Mouse (Mus musculus) c-Kit-positive CD71-positive TER-119-positive erythroid progenitor cells, embryonic 14.5 days (primary cell): ENCODE measurements at regions not wholly inside any gene's neighbourhood (a gene's known extent, or its start where the extent isn't known, plus 50 kb on each side); places are given as distances from the start of the nearest gene placed in this dataset.

Experiments used
- DNase-seq: peaks from one replicate; pipeline ENCODE4 v3.0.0-alpha.2; 2013; ENCODE audit warnings: low spot score

DNA sequence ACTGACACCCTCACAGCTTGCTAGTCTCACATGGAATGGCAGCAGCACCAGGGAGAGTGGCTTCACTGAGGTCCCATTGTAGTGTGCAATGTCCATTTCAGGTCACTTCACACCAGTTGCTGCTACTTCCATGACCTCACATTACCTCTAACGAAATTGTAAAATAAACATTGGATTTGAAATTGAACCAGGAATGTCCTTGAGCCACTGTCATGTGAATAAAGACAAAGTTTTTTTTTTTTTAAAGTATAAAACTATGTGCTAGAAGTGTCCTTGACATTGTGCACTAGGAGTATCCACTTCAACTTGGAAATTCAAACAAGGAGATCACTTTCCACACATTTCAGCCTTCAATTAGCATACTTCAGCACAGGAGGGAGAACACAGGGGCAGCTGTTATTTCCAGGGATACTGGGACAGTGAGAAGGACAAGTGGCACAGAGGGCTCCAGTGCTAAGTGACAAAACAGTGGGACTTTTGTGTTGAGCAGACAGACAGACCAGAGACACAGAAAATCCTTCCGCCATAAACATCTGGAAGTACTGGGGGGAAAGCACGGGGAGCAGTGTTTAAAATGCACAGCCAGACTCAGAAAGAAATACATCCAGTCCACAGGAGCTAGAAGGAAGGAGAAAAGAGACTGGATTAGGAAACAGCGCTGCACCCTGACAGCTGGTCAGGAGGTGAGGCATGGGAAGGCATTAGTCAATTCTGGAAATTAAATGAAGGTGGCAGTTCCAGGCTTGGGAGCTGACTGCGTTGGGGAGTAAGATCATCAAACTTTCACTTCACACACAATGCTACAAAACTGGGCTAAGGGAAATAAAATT, 49.9 kb upstream of the Prkd1 start:
- no peak for DNase-seq
